Mouse (Mus musculus) c-Kit-positive CD71-positive TER-119-negative erythroid progenitor cells, embryonic 14.5 days (primary cell): ENCODE measurements around the gene Gm5767.
"Not testable (repeated sequence)": the region's sequence is repeated elsewhere in the genome, so short reads cannot be mapped to it uniquely, and the experiment has no call there.

ENCODE experiments used
- DNase-seq: peaks from one replicate; pipeline ENCODE4 v3.0.0-alpha.2; 2013; ENCODE audit warnings: low read depth

Gene Gm5767

DNA sequence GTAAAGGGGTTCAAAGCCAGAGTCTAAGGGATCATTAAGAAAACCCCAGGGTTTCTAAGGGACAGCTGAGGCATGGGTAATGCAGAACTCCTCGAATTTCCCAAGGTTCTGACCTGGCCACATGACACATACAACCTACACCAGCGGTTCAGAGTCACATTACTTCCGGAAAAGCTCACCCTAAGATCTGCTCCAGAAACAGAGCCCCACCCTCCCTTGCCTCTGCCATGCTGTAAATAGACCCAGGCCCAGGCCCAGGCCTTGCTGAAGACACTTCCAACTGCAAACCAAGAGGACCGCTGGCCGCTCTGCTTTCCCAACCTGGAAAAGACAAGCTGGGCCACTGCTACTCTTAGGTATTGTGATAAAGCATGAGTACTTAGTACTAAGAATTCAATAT, 34.3 kb downstream of the Gm5767 start:
- no peak for DNase-seq

DNA sequence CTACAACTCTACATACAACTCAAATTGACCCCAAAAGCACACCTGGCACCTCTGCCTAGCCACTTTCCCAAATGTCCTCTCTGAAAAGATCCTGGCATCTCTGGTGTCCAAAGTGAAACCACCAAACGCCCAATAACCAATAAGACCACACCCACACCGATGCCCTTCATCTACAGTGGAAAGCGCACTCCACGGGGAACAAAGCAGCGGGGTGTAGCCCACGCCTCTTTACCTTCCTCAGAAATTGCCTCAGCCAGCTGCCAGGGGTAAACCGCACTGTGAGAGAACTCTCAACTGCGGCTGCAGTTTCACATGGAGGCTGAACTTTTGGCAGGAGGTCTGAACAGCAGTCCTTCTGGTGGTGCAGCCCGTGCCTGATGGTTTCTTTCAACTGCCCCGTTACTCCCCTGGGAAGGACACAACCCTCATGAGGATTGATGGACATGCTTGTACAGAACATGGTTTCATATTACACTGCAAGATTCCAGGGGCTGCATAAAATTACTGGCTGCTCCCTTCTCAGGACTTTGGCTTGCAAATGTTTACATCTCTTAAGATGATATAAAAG, 35.0 kb downstream of the Gm5767 start:
- no peak for DNase-seq

DNA sequence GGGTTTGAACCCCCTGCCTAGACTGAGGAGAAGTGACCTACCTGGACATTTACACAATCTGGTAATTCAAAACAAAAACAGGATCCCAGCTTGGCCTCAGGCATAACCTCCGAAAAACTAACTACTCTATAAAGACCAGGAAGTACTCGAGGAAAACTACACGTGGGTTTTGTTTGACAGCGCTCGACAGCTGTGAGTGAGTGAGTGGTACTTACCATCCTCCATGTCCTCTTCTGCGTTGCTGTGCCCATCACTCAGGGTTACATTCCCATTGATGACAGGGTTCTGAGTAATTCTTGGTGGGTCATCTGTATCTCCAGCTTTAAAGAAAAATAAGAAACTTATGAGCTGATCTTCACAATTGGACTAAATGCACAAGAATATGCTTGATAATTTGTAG, 35.7 kb downstream of the Gm5767 start:
- no peak for DNase-seq

DNA sequence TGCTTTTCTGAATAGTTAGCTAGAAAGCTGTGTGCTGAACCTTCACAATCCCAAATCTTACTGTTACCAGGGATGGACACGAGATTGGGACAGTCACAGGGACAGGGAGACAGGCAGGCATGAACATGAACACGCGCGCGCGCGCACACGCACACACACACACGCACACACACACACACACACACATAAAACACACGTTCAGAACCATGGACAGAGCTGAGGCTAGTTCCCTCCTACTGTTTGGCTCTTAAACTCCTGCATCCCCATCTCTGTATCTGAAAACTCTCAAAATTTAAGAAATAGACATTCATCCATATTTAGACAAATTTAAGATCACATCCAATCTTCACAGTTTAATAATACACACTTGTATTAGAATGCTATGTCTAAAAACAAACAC, 37.2 kb downstream of the Gm5767 start:
- no peak for DNase-seq

DNA sequence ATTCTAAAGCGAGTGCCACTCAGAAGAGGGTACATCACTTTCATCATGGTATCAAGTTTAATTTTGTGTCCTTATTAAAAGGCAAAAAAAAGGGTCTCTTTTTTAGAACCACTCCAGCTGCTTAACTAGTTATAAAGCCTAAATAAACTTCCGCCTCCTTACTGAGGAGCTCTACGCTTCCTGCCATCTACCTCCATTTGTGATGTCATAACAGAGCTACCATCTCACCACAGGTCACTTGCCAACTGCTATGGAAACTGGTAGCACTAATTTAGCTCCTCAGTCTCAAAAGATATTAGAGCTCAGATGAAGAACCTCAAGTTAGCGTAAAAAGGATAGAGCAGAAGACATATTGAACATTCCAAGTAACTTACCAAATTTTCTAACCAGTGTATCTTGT, 39.9 kb downstream of the Gm5767 start:
- DNase-seq, result no peak

DNA sequence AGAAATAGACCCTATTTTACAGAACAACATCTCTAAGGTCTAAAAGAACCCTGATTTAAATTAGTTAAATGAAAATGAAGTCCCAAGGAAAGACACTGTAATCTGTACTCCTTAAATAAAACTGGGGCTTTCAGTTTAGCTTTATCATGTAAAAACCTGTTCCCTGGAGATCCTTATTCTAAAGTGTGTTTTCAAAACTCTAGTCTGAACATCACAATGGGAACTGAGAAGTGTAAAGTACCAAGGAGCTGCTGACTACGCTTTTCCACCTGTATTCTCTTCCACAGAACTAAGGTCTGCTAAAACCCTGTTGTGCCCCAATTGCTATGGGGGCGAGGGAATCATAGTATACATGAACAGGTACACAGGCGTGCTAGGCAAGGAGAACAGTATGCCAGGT, 43.5 kb downstream of the Gm5767 start:
- DNase-seq, result no peak

DNA sequence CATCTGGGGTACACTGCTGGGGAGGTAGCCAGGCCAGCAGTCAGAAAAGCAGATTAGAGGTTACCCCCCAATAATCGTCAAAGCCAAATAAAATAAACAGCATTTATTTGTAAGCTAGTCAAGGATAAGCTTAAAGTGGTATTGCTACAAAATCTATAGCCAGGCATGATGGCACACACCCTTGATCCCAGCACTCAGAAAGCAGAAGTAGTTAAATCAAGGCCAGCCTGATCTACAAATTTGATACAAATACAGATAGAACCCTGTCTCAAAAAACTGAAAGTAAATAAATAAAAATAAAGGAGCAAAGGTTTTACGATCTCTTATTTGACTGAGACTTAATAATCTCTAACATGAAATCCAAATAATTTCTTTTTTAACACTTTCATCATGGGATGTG, 45.2 kb downstream of the Gm5767 start:
- no peak for DNase-seq

DNA sequence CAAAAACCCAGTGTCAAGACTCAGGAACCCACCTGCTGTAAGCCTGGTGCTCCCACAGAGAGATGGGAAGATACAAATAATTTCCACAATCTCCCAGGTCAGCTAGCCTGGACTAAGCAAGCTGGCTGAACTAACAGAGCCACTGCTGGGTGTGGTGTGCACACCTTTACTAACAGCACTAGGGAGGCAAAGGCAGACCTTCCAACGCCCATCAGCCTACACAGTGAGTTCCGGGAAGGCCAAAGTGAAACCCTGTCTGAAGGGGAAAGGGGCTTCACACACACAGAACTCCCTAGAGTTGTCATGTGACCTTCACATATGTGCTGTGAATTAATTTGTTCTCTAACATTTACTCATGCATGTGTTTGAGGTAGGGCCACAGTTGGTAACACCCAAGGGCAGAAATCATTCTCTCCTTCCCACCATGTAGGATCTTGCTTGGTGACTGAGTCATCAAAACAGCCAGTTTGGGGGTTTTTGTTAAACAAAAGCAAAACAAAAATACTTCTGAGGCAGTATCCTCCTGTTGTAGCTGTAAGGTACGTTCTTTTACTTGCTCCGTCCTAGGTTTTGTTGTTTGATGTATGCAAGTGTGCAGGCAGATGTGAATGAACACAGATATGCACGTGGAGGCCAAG, 47.7 kb downstream of the Gm5767 start:
- DNase-seq, result no peak

DNA sequence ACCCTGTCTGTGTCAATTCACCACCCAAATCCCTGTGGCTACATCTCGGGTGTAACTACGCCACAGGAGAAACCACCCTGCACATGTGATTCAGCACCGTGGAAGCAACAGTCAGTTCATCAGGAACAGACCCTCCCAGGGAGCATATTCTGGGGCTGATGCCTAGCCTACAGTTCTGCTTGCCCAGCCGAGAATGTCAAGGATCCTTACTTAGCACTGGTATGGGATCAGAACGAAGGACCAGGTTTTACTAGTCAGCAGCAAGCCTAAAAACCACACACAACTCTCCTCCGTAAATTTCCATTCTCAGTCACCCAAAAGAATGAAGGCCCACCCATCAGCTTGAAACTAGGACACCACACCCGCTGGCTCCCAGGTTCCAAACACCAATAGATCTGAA, 51.1 kb downstream of the Gm5767 start:
- no peak for DNase-seq

DNA sequence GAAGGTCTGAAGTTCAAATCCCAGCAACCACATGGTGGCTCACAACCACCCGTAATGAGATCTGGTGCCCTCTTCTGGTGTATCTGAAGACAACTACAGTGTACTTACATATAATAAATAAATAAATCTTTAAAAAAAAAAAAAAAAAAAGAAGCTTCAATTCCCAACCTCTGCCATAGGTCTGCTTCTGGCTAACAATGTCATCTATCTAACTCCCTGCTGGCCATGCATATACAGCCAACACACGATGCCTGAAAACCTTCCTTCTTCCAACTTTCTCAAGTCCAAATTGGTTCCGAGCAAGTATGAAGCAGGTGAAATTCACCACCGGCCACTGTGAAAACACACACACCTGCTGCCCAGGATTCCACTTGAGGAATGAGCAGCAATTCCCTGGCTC, 51.9 kb downstream of the Gm5767 start:
- not testable (repeated sequence) for DNase-seq
